Mouse (Mus musculus): ENCODE measurements around the gene Fas. TPM values are rescaled to one million over a fixed set of nuclear protein-coding genes. Genes with fewer than 3 reads are reported as not detected.

Fas gene
- polyA plus RNA-seq, 1 experiment: 10.0 TPM

DNA sequence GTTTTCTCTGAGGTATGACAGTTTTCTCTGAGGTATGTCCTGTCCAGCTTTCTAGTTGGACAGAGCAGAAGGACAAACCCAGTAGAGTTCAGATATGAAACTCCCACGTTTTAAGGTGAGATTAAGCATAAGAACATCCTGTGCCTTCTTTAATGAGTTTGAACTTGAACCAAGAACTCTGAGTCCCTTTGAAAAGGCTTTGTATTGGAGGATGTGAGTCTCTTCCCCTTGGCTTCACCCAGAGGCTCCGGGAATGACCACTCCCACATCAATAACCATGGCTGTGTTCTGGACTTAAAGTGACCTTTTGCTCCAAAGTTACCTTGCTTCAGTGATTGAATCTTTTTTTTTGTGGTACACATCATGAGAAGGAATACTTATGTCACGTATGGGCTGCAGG is 37.6 kb downstream of the Fas start:
- TF ChIP-seq POLR2A (IDR thresholded peaks at IDR 0.05; ENCODE audit: borderline replicate concordance, extremely low read depth, low read depth, low read length) (no peak), CTCF (IDR thresholded peaks at IDR 0.05; ENCODE audit: insufficient read depth, low read length) (no peak)
- no peak for DNase-seq

DNA sequence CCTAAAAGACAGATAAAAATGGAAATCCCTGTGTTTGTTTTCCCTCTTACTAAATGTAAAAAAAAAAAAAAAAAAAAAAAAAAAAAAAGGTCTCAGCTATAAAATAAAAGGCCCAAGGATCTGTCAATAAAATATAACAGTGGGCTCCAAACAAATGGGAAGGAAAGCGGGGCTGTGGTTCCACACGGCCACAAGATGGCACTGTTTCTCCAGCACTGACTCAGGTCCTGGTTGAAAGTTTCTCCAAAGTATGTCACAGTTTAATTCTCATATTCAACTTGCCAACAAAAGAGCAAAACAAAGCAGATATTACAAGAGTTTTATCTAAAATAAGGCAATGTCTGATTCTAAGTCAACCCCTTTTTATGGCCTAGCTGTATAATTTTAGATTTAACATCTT is 43.8 kb downstream of the Fas start:
- Histone ChIP-seq H3K4me3 (replicated peaks; ENCODE audit: extremely low read depth, low read depth, low read length) (no peak overlapping the region), H3K4me1 (ENCODE audit: control insufficient read depth, insufficient read depth, low read length) (no peaks in the 10 kb centered on the region)
- DNase-seq: peak; percentile 68
- WGBS: 0% methylated on average over 2 of the region's 2 CpGs
- peak; percentile 94 for TF ChIP-seq CTCF (IDR thresholded peaks at IDR 0.05; ENCODE audit: insufficient read depth, low read length)
- TF ChIP-seq POLR2A (IDR thresholded peaks at IDR 0.05; ENCODE audit: borderline replicate concordance, extremely low read depth, low read depth, low read length): no peak

More for the DNA sequence above, 37.6 kb downstream of the Fas start:
- Histone ChIP-seq H3K4me1 (ENCODE audit: control insufficient read depth, insufficient read depth, low read length) (peaks cover 3% of the 10 kb centered on the region), H3K4me3 (replicated peaks; ENCODE audit: extremely low read depth, low read depth, low read length) (no peak overlapping the region)
- 42% methylated on average over 3 of the region's 3 CpGs for WGBS

DNA sequence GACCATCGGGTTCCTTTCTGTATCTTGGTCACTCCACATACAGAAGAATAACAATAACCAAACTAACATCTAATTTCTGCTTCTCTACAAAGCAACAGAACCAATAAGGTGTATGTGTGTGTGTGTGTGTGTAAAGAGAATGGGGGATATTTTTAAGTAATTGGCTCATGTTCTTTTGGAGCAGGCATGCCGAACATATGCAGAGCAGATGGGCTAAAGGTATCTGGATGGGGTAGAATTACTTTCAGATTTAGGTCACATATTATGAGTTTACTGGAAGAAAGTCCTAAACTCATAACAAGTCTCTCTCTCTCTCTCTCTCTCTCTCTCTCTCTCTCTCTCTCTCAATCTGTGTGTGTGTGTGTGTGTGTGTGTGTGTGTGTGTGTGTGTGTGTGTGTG is 54.2 kb downstream of the Fas start:
- Histone ChIP-seq H3K4me1 (ENCODE audit: control insufficient read depth, insufficient read depth, low read length) (peaks cover 7% of the 10 kb centered on the region; the same call in 1 of the 2 replicates), H3K4me3 (replicated peaks; ENCODE audit: extremely low read depth, low read depth, low read length) (no peak overlapping the region)
- no peak for DNase-seq
- TF ChIP-seq CTCF (IDR thresholded peaks at IDR 0.05; ENCODE audit: insufficient read depth, low read length): no peak
- TF ChIP-seq POLR2A (IDR thresholded peaks at IDR 0.05; ENCODE audit: borderline replicate concordance, extremely low read depth, low read depth, low read length): no peak
- 86% methylated on average over 2 of the region's 2 CpGs for WGBS

DNA sequence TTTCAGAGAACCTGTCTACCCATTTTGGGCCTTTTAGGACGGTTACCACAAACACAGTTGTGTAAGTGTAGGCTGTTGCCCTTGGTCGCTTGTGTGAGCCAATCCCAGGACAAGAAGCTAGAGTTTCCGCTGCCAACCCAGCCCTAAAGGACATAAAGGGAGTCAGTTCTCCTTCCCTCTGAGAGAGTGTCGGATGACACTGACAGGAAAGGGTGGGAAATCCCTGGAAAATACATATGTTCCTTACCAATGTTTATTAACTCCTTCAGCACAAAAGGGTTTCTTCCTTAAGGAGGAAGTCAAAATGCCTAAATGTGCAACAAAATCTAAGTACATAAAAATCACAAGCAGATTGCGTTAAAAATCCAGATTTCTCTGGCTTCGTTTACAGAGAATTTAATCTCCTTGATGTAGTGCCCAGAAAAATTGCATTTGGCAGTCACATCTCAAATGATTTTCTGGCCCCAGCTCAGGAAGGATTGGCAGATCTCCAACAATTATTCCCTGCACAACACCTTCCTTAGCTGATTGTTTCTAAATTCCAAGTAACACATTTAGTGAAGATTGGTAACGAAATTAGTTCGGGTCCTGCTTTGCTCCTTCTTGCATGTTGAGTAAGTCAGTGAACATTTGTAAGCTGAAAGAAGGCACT is 55.3 kb downstream of the Fas start:
- TF ChIP-seq POLR2A (IDR thresholded peaks at IDR 0.05; ENCODE audit: borderline replicate concordance, extremely low read depth, low read depth, low read length): no peak
- TF ChIP-seq CTCF (IDR thresholded peaks at IDR 0.05; ENCODE audit: insufficient read depth, low read length): no peak
- peak; percentile 12 for DNase-seq
- WGBS: 22% methylated on average over 8 of the region's 8 CpGs

DNA sequence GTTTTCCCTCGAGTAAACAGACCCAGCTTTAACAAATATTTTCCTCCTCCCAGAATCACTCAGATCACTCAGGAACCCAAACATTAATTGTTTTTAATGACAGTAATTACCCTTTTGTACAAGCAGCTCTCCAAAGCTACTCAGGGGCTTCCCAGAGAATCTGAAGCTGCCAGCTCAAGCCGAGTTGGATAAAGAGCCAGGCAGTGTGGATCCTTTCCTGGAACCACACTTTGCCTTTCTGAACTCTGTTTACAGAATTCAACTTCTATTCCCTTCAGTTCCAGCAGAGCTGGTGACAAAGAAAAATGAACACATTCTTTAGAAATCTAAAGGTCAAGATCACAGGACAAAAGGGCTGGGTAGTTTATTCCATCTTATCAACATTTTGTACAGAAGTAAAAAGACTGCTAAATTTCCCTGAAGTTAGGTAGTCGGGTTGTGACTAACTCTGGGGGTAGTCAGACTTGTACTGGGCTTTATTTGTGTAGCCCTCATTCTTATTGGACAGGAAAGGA is 62.9 kb downstream of the Fas start:
- peaks cover 2% of the 10 kb centered on the region; the same call in 1 of the 2 replicates for H3K4me1 ChIP-seq (ENCODE audit: control insufficient read depth, insufficient read depth, low read length)
- WGBS: 11% methylated on average over 3 of the region's 3 CpGs
- no peak for DNase-seq
- no peak for TF ChIP-seq POLR2A (IDR thresholded peaks at IDR 0.05; ENCODE audit: borderline replicate concordance, extremely low read depth, low read depth, low read length)
- no peak for TF ChIP-seq CTCF (IDR thresholded peaks at IDR 0.05; ENCODE audit: insufficient read depth, low read length)
- H3K4me3 ChIP-seq (replicated peaks; ENCODE audit: extremely low read depth, low read depth, low read length): no peak overlapping the region

More for the DNA sequence above, 55.3 kb downstream of the Fas start:
- no peak overlapping the region for H3K4me3 ChIP-seq (replicated peaks; ENCODE audit: extremely low read depth, low read depth, low read length)
- peaks cover 7% of the 10 kb centered on the region; the same call in 1 of the 2 replicates for H3K4me1 ChIP-seq (ENCODE audit: control insufficient read depth, insufficient read depth, low read length)

DNA sequence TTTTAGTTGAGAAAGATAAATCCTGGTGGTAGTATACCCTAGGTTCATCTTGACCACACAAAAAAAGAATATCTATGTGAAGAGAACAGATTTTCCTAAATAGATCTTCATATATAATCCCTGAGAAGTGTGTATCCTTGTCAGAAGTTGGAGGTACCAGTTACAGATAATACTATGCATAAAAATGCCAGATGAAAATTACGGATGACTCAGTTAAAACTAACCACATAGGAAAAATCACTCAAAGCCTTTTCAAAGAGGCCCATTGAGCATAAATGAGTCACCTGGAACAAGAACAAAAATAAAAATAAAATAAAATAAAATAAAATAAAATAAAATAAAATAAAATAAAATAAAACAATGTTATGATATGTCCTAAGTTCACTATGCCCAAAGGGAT is 72.2 kb downstream of the Fas start:
- Histone ChIP-seq H3K4me3 (replicated peaks; ENCODE audit: extremely low read depth, low read depth, low read length) (no peak overlapping the region), H3K4me1 (ENCODE audit: control insufficient read depth, insufficient read depth, low read length) (no peaks in the 10 kb centered on the region)
- no peak for TF ChIP-seq CTCF (IDR thresholded peaks at IDR 0.05; ENCODE audit: insufficient read depth, low read length)
- TF ChIP-seq POLR2A (IDR thresholded peaks at IDR 0.05; ENCODE audit: borderline replicate concordance, extremely low read depth, low read depth, low read length): no peak
- 95% methylated on average over 1 of the region's 1 CpGs for WGBS
- no peak for DNase-seq

DNA sequence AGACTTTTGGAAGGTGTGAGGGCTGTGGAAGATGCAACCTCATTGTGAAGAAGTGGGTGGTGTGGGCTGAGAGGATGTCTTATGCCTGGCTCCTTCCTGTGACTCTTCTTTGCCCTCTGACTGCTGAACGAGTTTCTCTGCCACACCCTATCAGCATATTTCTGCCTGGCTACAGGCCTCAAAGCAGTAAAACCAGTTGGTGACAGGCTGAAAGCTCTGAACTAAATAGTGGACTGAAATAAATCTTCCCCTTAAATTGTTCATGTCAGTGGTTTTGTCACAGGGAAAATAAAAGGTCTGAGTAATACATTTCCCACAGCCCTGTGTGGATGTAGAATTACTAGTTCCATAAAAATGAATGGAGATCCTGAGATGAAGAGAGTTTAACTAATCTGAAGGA is 79.1 kb downstream of the Fas start:
- 15% methylated on average over 1 of the region's 1 CpGs for WGBS
- Histone ChIP-seq H3K4me1 (ENCODE audit: control insufficient read depth, insufficient read depth, low read length) (no peaks in the 10 kb centered on the region), H3K4me3 (replicated peaks; ENCODE audit: extremely low read depth, low read depth, low read length) (no peak overlapping the region)
- TF ChIP-seq CTCF (IDR thresholded peaks at IDR 0.05; ENCODE audit: insufficient read depth, low read length): no peak
- no peak for TF ChIP-seq POLR2A (IDR thresholded peaks at IDR 0.05; ENCODE audit: borderline replicate concordance, extremely low read depth, low read depth, low read length)
- no peak for DNase-seq

DNA sequence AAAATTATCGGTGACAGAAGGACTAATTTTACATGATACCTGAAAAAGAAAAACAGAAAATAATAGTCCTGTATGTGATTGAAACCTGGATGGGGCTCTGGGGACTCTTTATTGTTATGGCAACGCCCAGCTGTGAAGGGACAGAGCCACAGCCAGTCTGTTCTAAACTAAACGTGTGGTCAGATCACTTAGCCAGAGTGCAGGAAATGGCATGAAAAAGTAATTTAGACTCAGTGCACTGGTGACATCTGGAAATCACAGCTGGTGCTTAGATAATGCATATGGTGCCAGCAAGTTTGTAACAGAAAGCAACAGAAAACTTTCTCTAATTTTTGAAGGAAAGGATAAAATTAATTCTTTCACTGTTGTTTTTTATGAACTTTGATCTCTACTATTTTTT is 79.9 kb downstream of the Fas start:
- no peaks in the 10 kb centered on the region for H3K4me1 ChIP-seq (ENCODE audit: control insufficient read depth, insufficient read depth, low read length)
- WGBS: 45% methylated on average over 3 of the region's 3 CpGs
- no peak for TF ChIP-seq CTCF (IDR thresholded peaks at IDR 0.05; ENCODE audit: insufficient read depth, low read length)
- TF ChIP-seq POLR2A (IDR thresholded peaks at IDR 0.05; ENCODE audit: borderline replicate concordance, extremely low read depth, low read depth, low read length): no peak
- no peak for DNase-seq
- no peak overlapping the region for H3K4me3 ChIP-seq (replicated peaks; ENCODE audit: extremely low read depth, low read depth, low read length)

Other genes with a start within 250 kb of the Fas start
- not detected in 2 replicates for gene Lipn, start 223.3 kb upstream of the Fas start, polyA plus RNA-seq (2012; rRNA removed)
- 1.6 TPM in 1 of 2 replicates, not detected in the other for gene Lipm, start 189.7 kb upstream of the Fas start, polyA plus RNA-seq (2012; rRNA removed)
- gene Ankrd22, start 124.6 kb upstream of the Fas start, polyA plus RNA-seq (2012; rRNA removed): 1.6 TPM in 1 of 2 replicates, not detected in the other
- gene Stambpl1, start 98.4 kb upstream of the Fas start, polyA plus RNA-seq (2012; rRNA removed): 5.1 and 7.4 TPM in 2 replicates
- gene Acta2, start 35.1 kb upstream of the Fas start, polyA plus RNA-seq (2012; rRNA removed): 337 and 584 TPM in 2 replicates
- gene Ch25h, start 184.5 kb downstream of the Fas start, polyA plus RNA-seq (2012; rRNA removed): 22.9 and 32.8 TPM in 2 replicates
- 31.1 and 47.2 TPM in 2 replicates for gene Lipa, start 236.8 kb downstream of the Fas start, polyA plus RNA-seq (2012; rRNA removed)

All from lung, adult 2 months (tissue).